Mouse (Mus musculus) megakaryocyte, embryonic 14.5 days (primary cell): ENCODE data around the gene Grk5. TPM values are rescaled to one million over a fixed set of nuclear protein-coding genes. Genes with fewer than 3 reads are reported as not detected.

ENCODE experiments used
- H3K27me3 ChIP-seq: replicated peaks from 2 replicates; pipeline ENCODE3; 2012; ENCODE audit warnings: inconsistent platforms
- H3K36me3 ChIP-seq: replicated peaks from 2 replicates; pipeline ENCODE3; 2012; ENCODE audit warnings: low read length, inconsistent platforms, mixed read lengths
- H3K4me1 ChIP-seq: 2 replicates; pipeline ENCODE4 v1.6.1; 2012; ENCODE audit warnings: inconsistent platforms
- H3K4me3 ChIP-seq: replicated peaks from 2 replicates; pipeline ENCODE3; 2012; ENCODE audit warnings: moderate library complexity, mild to moderate bottlenecking, inconsistent platforms
- H3K9me3 ChIP-seq: 2 replicates; pipeline ENCODE4 v1.6.1; 2012; ENCODE audit warnings: inconsistent platforms
- FLI1 ChIP-seq: IDR thresholded peaks from 2 replicates; pipeline ENCODE4 v1.6.1; 2012; ENCODE audit warnings: low read length, inconsistent platforms, mixed read lengths
- GATA1 ChIP-seq: IDR thresholded peaks from 3 replicates; pipeline ENCODE4 v1.6.1; 2012; ENCODE audit warnings: mixed read lengths, low read length, inconsistent platforms, borderline replicate concordance
- polyA plus RNA-seq: library from polyadenylated mRNA; stranded (reverse); fragments of >175 nt; gene quantifications from 2 replicates; pipeline ENCODE4 v1.2.3, GENCODE M21; 2012; ENCODE audit warnings: low replicate concordance; ENCODE audit not compliant: insufficient read depth

Grk5 gene
- polyA plus RNA-seq, 1 experiment, result 5.0 TPM

DNA sequence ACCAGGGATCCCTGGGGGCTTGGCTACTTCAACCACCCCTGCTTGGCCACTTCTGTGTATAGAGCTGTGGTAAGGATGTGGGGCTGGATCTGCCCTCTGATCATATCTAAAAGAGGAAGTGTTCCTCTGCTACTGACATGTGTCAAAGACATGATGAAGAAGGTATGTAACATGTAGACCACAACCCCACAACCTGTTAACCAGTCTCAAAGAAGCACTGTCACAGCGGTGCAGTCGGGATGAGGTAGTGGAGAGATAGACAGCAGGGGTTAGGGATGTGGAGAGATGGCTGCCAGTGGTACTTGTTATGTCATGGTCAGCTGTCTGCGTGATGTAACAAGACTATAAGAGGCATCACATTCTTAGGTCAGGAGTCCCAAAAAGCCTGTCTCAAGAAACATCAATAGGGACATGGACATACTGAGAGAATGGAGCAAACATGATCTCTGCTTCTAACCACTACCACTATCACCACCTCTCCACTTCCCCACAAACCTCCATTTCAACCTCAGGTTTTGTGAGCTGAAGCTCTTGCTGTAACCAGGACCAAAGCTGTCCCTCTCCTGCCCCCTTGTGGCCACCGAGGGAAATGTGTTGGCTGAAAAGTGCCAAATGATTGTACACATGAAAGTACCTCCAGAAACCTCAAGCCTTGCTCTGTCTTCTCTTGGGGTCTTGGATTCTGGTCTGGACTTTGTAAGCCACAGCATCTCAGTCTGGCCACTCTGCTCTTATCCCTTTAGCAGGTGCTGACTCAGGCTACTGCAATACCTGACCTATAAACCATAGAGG is 194.8 kb downstream of the Grk5 start:
- Histone ChIP-seq H3K27me3 (no peaks in the 10 kb centered on the region), H3K36me3 (peaks cover 80% of the 10 kb centered on the region), H3K9me3 (no peaks in the 10 kb centered on the region), H3K4me1 (peaks cover 24% of the 10 kb centered on the region), H3K4me3 (peak overlapping the region; percentile 74)
- TF ChIP-seq GATA1 (no peak), FLI1 (no peak)

DNA sequence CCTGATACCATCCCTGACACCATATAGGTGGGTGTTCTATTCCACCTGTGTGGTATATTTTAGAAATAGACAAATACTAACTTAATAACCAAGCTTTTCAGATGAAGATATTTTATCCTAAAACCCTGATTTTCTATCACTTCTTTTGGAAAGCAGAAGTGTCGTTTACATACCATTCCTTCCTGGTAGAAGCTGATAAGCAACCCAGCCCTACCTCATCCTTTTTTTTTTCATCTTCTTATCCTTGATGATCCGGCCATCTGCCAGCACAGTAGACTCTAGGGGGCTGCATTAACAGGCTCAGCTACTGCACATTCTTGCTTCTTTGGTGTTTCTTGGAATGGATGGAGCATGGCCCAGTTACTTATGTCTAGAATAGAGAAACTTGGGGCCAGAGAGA is 195.7 kb downstream of the Grk5 start:
- Histone ChIP-seq H3K36me3 (peaks cover 82% of the 10 kb centered on the region), H3K4me3 (no peak overlapping the region), H3K9me3 (no peaks in the 10 kb centered on the region), H3K27me3 (no peaks in the 10 kb centered on the region), H3K4me1 (peaks cover 19% of the 10 kb centered on the region)
- TF ChIP-seq GATA1, result no peak
- TF ChIP-seq FLI1, result no peak

GRCm38 (mm10) chr19:61087781-61088180 is 198.2 kb downstream of the Grk5 start:
- Histone ChIP-seq H3K27me3 (no peaks in the 10 kb centered on the region), H3K36me3 (peaks cover 82% of the 10 kb centered on the region), H3K4me1 (peaks cover 19% of the 10 kb centered on the region), H3K9me3 (no peaks in the 10 kb centered on the region), H3K4me3 (no peak overlapping the region)
- no peak for TF ChIP-seq FLI1
- TF ChIP-seq GATA1, result no peak

- Histone ChIP-seq H3K4me3 (no peak overlapping the region), H3K36me3 (peaks cover 76% of the 10 kb centered on the region), H3K27me3 (no peaks in the 10 kb centered on the region), H3K9me3 (no peaks in the 10 kb centered on the region), H3K4me1 (peaks cover 10% of the 10 kb centered on the region)
- no peak for TF ChIP-seq FLI1
- TF ChIP-seq GATA1, result no peak
Measured at GRCm38 (mm10) chr19:61089001-61089400, 199.5 kb downstream of the Grk5 start.

DNA sequence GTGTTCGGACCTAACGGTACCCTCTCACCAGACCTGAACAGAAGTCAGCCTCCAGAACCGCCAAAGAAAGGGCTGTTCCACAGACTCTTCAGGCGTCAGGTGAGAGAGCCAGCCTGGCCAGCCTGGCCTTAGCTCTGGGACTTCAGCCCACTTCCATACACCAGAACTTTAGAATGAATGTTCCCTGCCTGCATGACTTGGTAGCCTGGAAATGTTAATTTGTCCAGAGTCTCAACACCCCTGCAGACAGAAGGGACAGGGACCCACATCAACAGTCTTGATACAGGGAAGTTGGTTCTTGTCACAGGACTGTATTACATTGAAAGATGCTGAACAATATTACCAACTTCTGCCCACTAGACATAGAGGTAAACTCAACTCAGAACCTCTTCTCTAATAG is 201.0 kb downstream of the Grk5 start:
- H3K36me3 ChIP-seq, result peaks cover 68% of the 10 kb centered on the region

DNA sequence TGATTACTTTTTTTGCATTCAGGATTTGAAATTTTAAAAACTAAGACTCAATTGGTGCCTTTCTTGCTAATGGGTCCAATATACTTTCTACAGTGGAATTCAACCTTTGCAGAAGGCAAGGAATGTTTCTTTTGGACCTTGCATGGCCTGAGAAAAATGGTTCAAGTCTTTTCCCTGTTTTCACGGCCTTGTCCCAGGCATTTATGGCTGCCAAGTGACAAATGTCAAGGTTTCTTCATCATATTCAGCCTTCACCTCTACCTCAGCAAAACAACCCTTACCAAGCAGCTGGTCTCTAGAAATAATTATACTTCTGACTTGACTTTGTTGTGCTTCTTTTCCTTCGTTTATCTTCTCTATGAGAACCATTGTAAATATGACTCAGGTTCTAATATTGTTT is 207.2 kb downstream of the Grk5 start:
- H3K36me3 ChIP-seq, result peaks cover 16% of the 10 kb centered on the region
- no peak for TF ChIP-seq GATA1
- no peak for TF ChIP-seq FLI1
- peaks cover 8% of the 10 kb centered on the region for H3K4me1 ChIP-seq
- H3K4me3 ChIP-seq, result no peak overlapping the region
- H3K9me3 ChIP-seq, result no peaks in the 10 kb centered on the region
- H3K27me3 ChIP-seq, result no peaks in the 10 kb centered on the region

More for the DNA sequence above, 201.0 kb downstream of the Grk5 start:
- H3K27me3 ChIP-seq, result no peaks in the 10 kb centered on the region
- 0 out of 2 replicates have a peak, but pooled peaks cover 5% of the 10 kb centered on the region for H3K4me1 ChIP-seq
- no peaks in the 10 kb centered on the region for H3K9me3 ChIP-seq
- no peak for TF ChIP-seq GATA1
- TF ChIP-seq FLI1, result no peak
- no peak overlapping the region for H3K4me3 ChIP-seq

- Histone ChIP-seq H3K9me3 (no peaks in the 10 kb centered on the region), H3K36me3 (peaks cover 11% of the 10 kb centered on the region), H3K27me3 (no peaks in the 10 kb centered on the region), H3K4me3 (peak overlapping the region; percentile 28), H3K4me1 (peaks cover 8% of the 10 kb centered on the region)
- TF ChIP-seq FLI1 (no peak), GATA1 (no peak)
Measured at GRCm38 (mm10) chr19:61097764-61098163, 208.2 kb downstream of the Grk5 start.

GRCm38 (mm10) chr19:61110184-61110583 is 220.6 kb downstream of the Grk5 start:
- Histone ChIP-seq H3K4me3 (no peak overlapping the region), H3K36me3 (peaks cover 3% of the 10 kb centered on the region), H3K4me1 (no peaks in the 10 kb centered on the region), H3K9me3 (peaks cover 27% of the 10 kb centered on the region), H3K27me3 (no peaks in the 10 kb centered on the region)
- no peak for TF ChIP-seq GATA1
- no peak for TF ChIP-seq FLI1

- Histone ChIP-seq H3K27me3 (no peaks in the 10 kb centered on the region), H3K36me3 (peaks cover 41% of the 10 kb centered on the region), H3K4me3 (no peak overlapping the region), H3K4me1 (peaks cover 4% of the 10 kb centered on the region; the same call in 1 of the 2 replicates), H3K9me3 (peaks cover 4% of the 10 kb centered on the region; the same call in 1 of the 2 replicates)
- TF ChIP-seq FLI1, result no peak
- no peak for TF ChIP-seq GATA1
Measured at GRCm38 (mm10) chr19:61131096-61131495, 241.5 kb downstream of the Grk5 start.

DNA sequence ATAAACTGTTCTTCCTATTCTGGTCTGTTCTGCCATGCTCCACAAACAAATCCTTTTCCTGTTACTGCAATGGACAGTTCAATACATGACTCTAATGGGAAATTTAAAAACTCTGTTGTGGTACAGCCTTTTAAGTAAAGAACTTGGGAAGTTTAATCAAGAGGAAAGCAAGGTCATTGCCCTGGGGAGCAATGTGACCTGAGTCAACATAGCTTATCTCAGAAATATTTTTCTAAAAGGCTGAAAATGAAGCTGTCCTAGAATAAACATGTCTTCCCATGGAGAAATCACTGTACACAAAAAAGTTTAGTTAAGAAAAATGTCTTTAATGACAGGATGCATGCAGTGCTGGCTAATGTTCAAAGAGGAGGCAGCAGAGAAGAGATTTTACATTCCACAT is 249.1 kb downstream of the Grk5 start:
- Histone ChIP-seq H3K36me3 (peaks cover 16% of the 10 kb centered on the region), H3K4me1 (peaks cover 29% of the 10 kb centered on the region), H3K27me3 (no peaks in the 10 kb centered on the region), H3K4me3 (no peak overlapping the region), H3K9me3 (no peaks in the 10 kb centered on the region)
- TF ChIP-seq GATA1 (no peak), FLI1 (no peak)

GRCm38 (mm10) chr19:61140342-61141206 is 251.0 kb downstream of the Grk5 start, which contains the start of gene Zfp950:
Gene Zfp950, minus strand, starts transcription at chr19:61140840.
- no peaks in the 10 kb centered on the region for H3K9me3 ChIP-seq
- H3K4me1 ChIP-seq, result peaks cover 25% of the 10 kb centered on the region
- TF ChIP-seq GATA1 (no peak), FLI1 (no peak)
- peaks cover 13% of the 10 kb centered on the region for H3K36me3 ChIP-seq
- no peaks in the 10 kb centered on the region for H3K27me3 ChIP-seq
- H3K4me3 ChIP-seq, result peak within 1 kb of the TSS; percentile 92
